Mouse (Mus musculus): ENCODE data around the gene Sorbs2.

Sorbs2 gene

GRCm38 (mm10) chr8:45507634-45508321, at the start of gene Sorbs2:
Gene Sorbs2 (plus strand): TSS chr8:45507788.
- DNase-seq, result peak; percentile 32 to 40

GRCm38 (mm10) chr8:45457874-45458273, 49.7 kb upstream of the Sorbs2 start:
- no peak for DNase-seq

GRCm38 (mm10) chr8:45469006-45469405, 38.6 kb upstream of the Sorbs2 start:
- DNase-seq, result no peak

- DNase-seq, result peak in 1 of 2 experiments; percentile 42
Measured at GRCm38 (mm10) chr8:45469507-45470178, 37.9 kb upstream of the Sorbs2 start.

GRCm38 (mm10) chr8:45480886-45481285, 26.7 kb upstream of the Sorbs2 start:
- no peak for DNase-seq

- DNase-seq, result no peak
Measured at GRCm38 (mm10) chr8:45486281-45486680, 21.3 kb upstream of the Sorbs2 start.

GRCm38 (mm10) chr8:45503971-45504370, 3.6 kb upstream of the Sorbs2 start:
- DNase-seq, result no peak

GRCm38 (mm10) chr8:45506376-45506775, 1.2 kb upstream of the Sorbs2 start:
- DNase-seq, result no peak

GRCm38 (mm10) chr8:45507277-45507633, 333 bp upstream of the Sorbs2 start:
- DNase-seq, result peak in 1 of 2 experiments; percentile 6

GRCm38 (mm10) chr8:45508521-45509104, 1.0 kb downstream of the Sorbs2 start:
- DNase-seq, result peak; percentile 12 to 21

GRCm38 (mm10) chr8:45512369-45512768, 4.8 kb downstream of the Sorbs2 start:
- no peak for DNase-seq

- no peak for DNase-seq
Measured at GRCm38 (mm10) chr8:45521595-45521994, 14.0 kb downstream of the Sorbs2 start.

GRCm38 (mm10) chr8:45527708-45528107, 20.1 kb downstream of the Sorbs2 start:
- DNase-seq, result no peak

- DNase-seq, result no peak
Measured at GRCm38 (mm10) chr8:45528890-45529289, 21.3 kb downstream of the Sorbs2 start.

- no peak for DNase-seq
Measured at GRCm38 (mm10) chr8:45536578-45536977, 29.0 kb downstream of the Sorbs2 start.

GRCm38 (mm10) chr8:45540513-45540912, 32.9 kb downstream of the Sorbs2 start:
- DNase-seq, result no peak

GRCm38 (mm10) chr8:45552175-45552574, 44.6 kb downstream of the Sorbs2 start:
- DNase-seq, result no peak

GRCm38 (mm10) chr8:45554627-45555026, 47.0 kb downstream of the Sorbs2 start:
- no peak for DNase-seq

GRCm38 (mm10) chr8:45557936-45558335, 50.3 kb downstream of the Sorbs2 start:
- peak; percentile 15 to 19 for DNase-seq

GRCm38 (mm10) chr8:45558426-45558825, 50.8 kb downstream of the Sorbs2 start:
- no peak for DNase-seq

- no peak for DNase-seq
Measured at GRCm38 (mm10) chr8:45559176-45559820, 51.7 kb downstream of the Sorbs2 start.

GRCm38 (mm10) chr8:45565189-45565588, 57.6 kb downstream of the Sorbs2 start:
- no peak for DNase-seq

GRCm38 (mm10) chr8:45570117-45570516, 62.5 kb downstream of the Sorbs2 start:
- no peak for DNase-seq
